Mouse (Mus musculus) CH12.LX (cell line): Measurements from ENCODE around the gene Lpin2.

ENCODE experiments used
- EP300 ChIP-seq: IDR thresholded peaks from 2 replicates; pipeline ENCODE4 v1.6.1; 2011; ENCODE audit warnings: low read length, improper control_type of control experiment
- KAT2A ChIP-seq: IDR thresholded peaks from 2 replicates; pipeline ENCODE4 v1.6.1; 2012; ENCODE audit warnings: low read length, improper control_type of control experiment, inconsistent platforms; ENCODE audit not compliant: insufficient replicate concordance
- MAX ChIP-seq: IDR thresholded peaks from 2 replicates; pipeline ENCODE4 v1.6.1; 2011; ENCODE audit warnings: low read length, improper control_type of control experiment
- NRF1 ChIP-seq: IDR thresholded peaks from 2 replicates; pipeline ENCODE4 v1.6.1; 2014; ENCODE audit warnings: low read depth, mild to moderate bottlenecking, inconsistent platforms, low read length, improper control_type of control experiment, moderate library complexity
- POLR2A ChIP-seq: IDR thresholded peaks from 2 replicates; pipeline ENCODE4 v1.6.1; 2011; ENCODE audit warnings: low read depth, mild to moderate bottlenecking, improper control_type of control experiment, low read length
- POLR2AphosphoS2 ChIP-seq: IDR thresholded peaks from 2 replicates; pipeline ENCODE4 v1.6.1; 2011; ENCODE audit warnings: low read depth, low read length, improper control_type of control experiment
- ZC3H11A ChIP-seq: IDR thresholded peaks from 2 replicates; pipeline ENCODE4 v1.6.1; 2012; ENCODE audit warnings: low read depth, mild to moderate bottlenecking, inconsistent platforms, low read length, improper control_type of control experiment

- no peak for TF ChIP-seq POLR2A
- no peak for TF ChIP-seq POLR2AphosphoS2
- TF ChIP-seq NRF1 = no peak
- no peak for TF ChIP-seq MAX
- no peak for TF ChIP-seq KAT2A
- no peak for TF ChIP-seq EP300
- TF ChIP-seq ZC3H11A = no peak
Observed at GRCm38 (mm10) chr17:71180601-71181000, 1.8 kb upstream of the Lpin2 start.
